Mouse (Mus musculus) limb, embryonic 11.5 days (tissue): ENCODE results near the gene Mogat2. TPM values are rescaled to one million over a fixed set of nuclear protein-coding genes. Genes with fewer than 3 reads are reported as not detected.
A peak's percentile ranks its signal among the peaks of the same experiment; 100 is the strongest.

Experiments used
- ATAC-seq: fragments of 200-750 bp; cut with Nextera tagmentation; 2 replicates; pipeline ENCODE4 v1.8.0; 2017; ENCODE audit warnings: low read depth; ENCODE audit not compliant: insufficient number of reproducible peaks, low FRiP score, low TSS enrichment
- DNase-seq: peaks from one replicate; pipeline ENCODE4 v3.0.0-alpha.2; 2015; ENCODE audit warnings: low spot score
- H3K27ac ChIP-seq: fragments of 300-500 bp; sonication (generic); replicated peaks from 2 replicates; pipeline ENCODE4 v1.5.1; 2014; ENCODE audit warnings: low read depth, mild to moderate bottlenecking, low read length
- H3K27me3 ChIP-seq: fragments of 300-500 bp; sonication (generic); 2 replicates; pipeline ENCODE4 v1.6.1; 2014; ENCODE audit warnings: mild to moderate bottlenecking, low read length, mixed read lengths; ENCODE audit not compliant: control insufficient read depth, insufficient read depth
- H3K36me3 ChIP-seq: fragments of 300-500 bp; sonication (generic); 2 replicates; pipeline ENCODE4 v1.6.1; 2014; ENCODE audit warnings: mild to moderate bottlenecking, low read length, moderate library complexity, mixed read lengths; ENCODE audit not compliant: control insufficient read depth, insufficient read depth
- H3K4me1 ChIP-seq: fragments of 300-500 bp; sonication (generic); 2 replicates; pipeline ENCODE4 v1.6.1; 2014; ENCODE audit warnings: low read length, mixed read lengths; ENCODE audit not compliant: control insufficient read depth, insufficient read depth
- H3K4me2 ChIP-seq: fragments of 300-500 bp; sonication (generic); 2 replicates; pipeline ENCODE4 v1.6.1; 2014; ENCODE audit warnings: low read depth, mild to moderate bottlenecking, moderate library complexity; ENCODE audit not compliant: severe bottlenecking
- H3K4me3 ChIP-seq: fragments of 300-500 bp; sonication (generic); 2 replicates; pipeline ENCODE4 v1.5.1; 2014; ENCODE audit warnings: low read depth, low read length
- H3K9ac ChIP-seq: fragments of 300-500 bp; sonication (generic); 2 replicates; pipeline ENCODE4 v1.6.1; 2014; ENCODE audit warnings: mild to moderate bottlenecking, low read length
- H3K9me3 ChIP-seq: fragments of 300-500 bp; sonication (generic); 2 replicates; pipeline ENCODE4 v1.6.1; 2016; ENCODE audit warnings: low read length; ENCODE audit not compliant: control insufficient read depth
- WGBS: fragments of 180-500 bp; shearing (Covaris S2); extraction: QIAGEN DNeasy Blood & Tissue Kit; methylation state at CpG from one replicate; pipeline ENCODE4 v1.1.7; 2014; 5-methylcytosine and 5-hydroxymethylcytosine counted together
- polyA plus RNA-seq: library from polyadenylated mRNA; unstranded; fragments of >200 nt; fragmentation: Nextera tagmentation; extraction: Ambion mirVana; gene quantifications from 2 replicates; pipeline ENCODE4 v1.2.1, GENCODE M21; 2014

Gene Mogat2
- polyA plus RNA-seq, 1 experiment from 2014 or later: 41.3 TPM

- ATAC-seq: peak; percentile 66; the same call in 1 of the 2 replicates
- Histone ChIP-seq H3K4me1 (no peaks in the 10 kb centered on the region; the same call in 1 of the 2 replicates), H3K36me3 (no peaks in the 10 kb centered on the region), H3K9me3 (no peaks in the 10 kb centered on the region), H3K27me3 (no peaks in the 10 kb centered on the region), H3K4me3 (no peak overlapping the region), H3K27ac (no peak overlapping the region), H3K4me2 (peak overlapping the region; percentile 60), H3K9ac (no peak overlapping the region)
- WGBS: 2% methylated on average over 10 of the region's 10 CpGs
- no peak for DNase-seq
Measured at GRCm38 (mm10) chr7:99249582-99249911, 11.1 kb upstream of the Mogat2 start.

DNA sequence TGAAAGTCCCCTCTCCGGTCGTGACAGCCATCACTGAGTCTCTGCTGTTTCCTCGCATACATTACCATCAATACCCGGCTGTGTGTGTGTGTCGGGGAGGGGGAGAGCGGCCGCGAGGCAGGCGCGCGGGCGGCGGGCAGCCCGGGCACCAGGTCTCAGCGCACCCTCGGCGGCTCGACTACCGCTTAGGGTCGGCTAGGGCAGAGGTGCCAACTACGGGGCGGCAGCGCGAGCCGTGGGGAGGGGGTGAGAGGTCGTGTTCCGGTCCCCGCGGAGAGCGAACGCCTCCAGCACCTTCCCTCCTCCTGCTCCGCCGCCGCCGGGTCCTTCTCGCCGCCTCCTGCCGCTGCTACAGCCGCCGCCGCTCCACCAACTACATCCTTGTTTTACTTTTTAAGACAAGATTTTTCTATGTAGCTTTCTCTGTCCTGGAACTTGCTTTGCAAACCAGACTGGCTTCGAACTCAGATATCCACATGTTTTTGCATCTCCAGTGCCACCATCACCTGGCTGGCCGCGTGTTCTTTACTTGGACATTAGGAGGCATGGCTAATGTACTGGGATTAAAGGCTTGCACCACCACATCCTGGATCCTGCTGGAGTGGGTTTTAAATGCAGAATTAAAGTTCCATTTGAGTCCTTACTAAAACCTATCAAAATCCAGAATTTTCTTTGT, 10.6 kb upstream of the Mogat2 start:
- Histone ChIP-seq H3K27me3 (no peaks in the 10 kb centered on the region), H3K9me3 (no peaks in the 10 kb centered on the region), H3K27ac (no peak overlapping the region), H3K36me3 (no peaks in the 10 kb centered on the region), H3K4me2 (peak overlapping the region; percentile 60), H3K9ac (no peak overlapping the region), H3K4me1 (no peaks in the 10 kb centered on the region; the same call in 1 of the 2 replicates), H3K4me3 (peak overlapping the region; percentile 33)
- WGBS: under 1% methylated on average over 40 of the region's 44 CpGs
- DNase-seq (peak; percentile 71), ATAC-seq (no peak)

DNA sequence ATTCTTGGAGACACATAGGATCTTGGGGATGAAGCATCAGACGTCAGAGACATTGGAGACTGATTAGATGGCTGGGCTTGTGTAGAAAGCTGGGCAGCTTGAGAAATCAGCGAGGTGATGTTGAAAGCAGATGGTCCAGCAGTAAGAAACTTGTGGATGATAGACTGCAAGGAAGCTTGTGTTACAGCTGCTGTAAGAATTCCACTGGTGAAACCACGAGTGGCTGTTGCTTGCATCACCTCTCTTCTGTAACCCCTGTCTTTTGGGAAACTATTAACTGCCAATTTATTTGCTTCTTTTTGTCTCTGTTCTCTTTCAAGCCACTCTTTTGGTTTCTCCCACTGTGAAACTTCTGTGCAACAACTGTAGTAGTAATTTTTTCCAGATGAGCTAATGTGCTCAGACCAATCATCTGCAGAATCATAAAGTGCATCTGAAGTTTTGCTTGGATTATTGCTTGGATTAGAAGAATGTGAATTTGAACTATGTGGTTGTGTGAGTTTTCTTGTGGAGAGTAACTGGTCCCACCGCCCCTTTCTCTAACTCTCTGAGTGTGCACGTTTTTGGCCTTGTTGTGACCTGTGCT, 9.8 kb upstream of the Mogat2 start:
- DNase-seq (no peak), ATAC-seq (no peak)
- Histone ChIP-seq H3K9me3 (no peaks in the 10 kb centered on the region), H3K4me2 (no peak overlapping the region; the same call in 1 of the 2 replicates), H3K27ac (no peak overlapping the region), H3K4me3 (no peak overlapping the region), H3K4me1 (no peaks in the 10 kb centered on the region; the same call in 1 of the 2 replicates), H3K9ac (no peak overlapping the region), H3K36me3 (no peaks in the 10 kb centered on the region), H3K27me3 (no peaks in the 10 kb centered on the region)
- 30% methylated on average over 5 of the region's 5 CpGs for WGBS

- Histone ChIP-seq H3K4me3 (no peak overlapping the region), H3K9me3 (no peaks in the 10 kb centered on the region), H3K36me3 (no peaks in the 10 kb centered on the region), H3K4me2 (no peak overlapping the region), H3K27me3 (no peaks in the 10 kb centered on the region), H3K27ac (no peak overlapping the region), H3K9ac (no peak overlapping the region), H3K4me1 (peaks cover 9% of the 10 kb centered on the region)
- DNase-seq (no peak), ATAC-seq (no peak)
- 92% methylated on average over 11 of the region's 11 CpGs for WGBS
Measured at GRCm38 (mm10) chr7:99242097-99242496, 3.7 kb upstream of the Mogat2 start.

DNA sequence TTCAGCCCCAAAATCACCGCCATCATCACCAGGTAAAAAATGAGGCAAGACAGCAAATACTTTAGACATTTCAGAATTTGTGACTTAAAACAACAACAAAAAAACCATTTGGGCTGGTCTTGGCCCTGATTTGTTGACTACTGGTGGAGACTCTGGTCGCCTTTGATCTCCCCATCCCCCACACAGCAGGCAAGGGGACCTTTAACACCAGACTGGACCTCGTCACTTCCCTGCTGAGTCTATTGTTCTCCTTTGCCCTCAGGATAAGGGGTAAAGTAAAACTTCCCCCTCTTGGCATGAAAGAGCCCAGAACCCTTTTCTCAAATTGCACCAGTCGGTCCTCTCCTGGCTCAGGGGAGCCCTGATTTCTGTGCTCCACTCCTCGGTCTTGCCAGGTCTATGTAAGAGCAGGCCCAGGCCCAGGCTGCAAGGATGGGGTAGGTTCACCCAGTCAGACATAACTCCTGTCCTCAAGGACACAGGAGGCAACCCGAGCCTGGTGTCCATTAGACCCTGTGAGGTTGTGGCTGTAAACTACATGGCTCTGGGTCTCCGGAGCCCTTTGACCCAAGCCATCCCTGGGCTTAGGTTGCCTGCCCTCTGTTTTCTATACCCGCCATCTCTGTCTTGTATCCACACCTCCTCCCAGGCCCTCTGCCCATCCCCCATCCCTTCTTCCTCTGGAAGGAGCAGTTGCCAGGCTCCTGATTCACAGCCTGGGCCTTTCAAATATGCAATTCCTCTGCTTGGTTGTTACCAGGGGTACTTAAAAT, 1.3 kb downstream of the Mogat2 start:
- Histone ChIP-seq H3K9ac (peak overlapping the region; percentile 47), H3K36me3 (no peaks in the 10 kb centered on the region), H3K4me2 (peak overlapping the region; percentile 54; the same call in 1 of the 2 replicates), H3K27ac (peak overlapping the region; percentile 81), H3K27me3 (no peaks in the 10 kb centered on the region), H3K4me1 (peaks cover 31% of the 10 kb centered on the region), H3K9me3 (no peaks in the 10 kb centered on the region), H3K4me3 (no peak overlapping the region; the same call in 1 of the 2 replicates)
- ATAC-seq (no peak), DNase-seq (peak; percentile 76)
- WGBS: 10% methylated on average over 8 of the region's 8 CpGs

- WGBS: 19% methylated on average over 2 of the region's 2 CpGs
- Histone ChIP-seq H3K4me1 (peaks cover 31% of the 10 kb centered on the region), H3K9ac (no peak overlapping the region), H3K4me2 (no peak overlapping the region), H3K4me3 (no peak overlapping the region), H3K36me3 (no peaks in the 10 kb centered on the region), H3K27me3 (no peaks in the 10 kb centered on the region), H3K27ac (peak overlapping the region; percentile 81), H3K9me3 (no peaks in the 10 kb centered on the region)
- DNase-seq (peak; percentile 60), ATAC-seq (no peak)
Measured at GRCm38 (mm10) chr7:99235657-99236056, 2.8 kb downstream of the Mogat2 start.

GRCm38 (mm10) chr7:99234916-99235315, 3.5 kb downstream of the Mogat2 start:
- peaks cover 31% of the 10 kb centered on the region for H3K4me1 ChIP-seq

GRCm38 (mm10) chr7:99232571-99232970, 5.8 kb downstream of the Mogat2 start:
- 72% methylated on average over 6 of the region's 6 CpGs for WGBS
- no peak overlapping the region for H3K4me2 ChIP-seq
- H3K4me3 ChIP-seq: no peak overlapping the region
- no peak overlapping the region for H3K27ac ChIP-seq
- H3K36me3 ChIP-seq: 0 out of 2 replicates have a peak, but pooled peaks cover 2% of the 10 kb centered on the region
- no peaks in the 10 kb centered on the region for H3K9me3 ChIP-seq
- H3K27me3 ChIP-seq: no peaks in the 10 kb centered on the region
- no peak for DNase-seq
- peaks cover 27% of the 10 kb centered on the region for H3K4me1 ChIP-seq
- no peak for ATAC-seq
- no peak overlapping the region for H3K9ac ChIP-seq

More at GRCm38 (mm10) chr7:99234916-99235315, 3.5 kb downstream of the Mogat2 start:
- no peak for ATAC-seq
- DNase-seq: no peak
- no peak overlapping the region for H3K9ac ChIP-seq
- H3K4me2 ChIP-seq: no peak overlapping the region
- H3K27ac ChIP-seq: no peak overlapping the region
- no peaks in the 10 kb centered on the region for H3K27me3 ChIP-seq
- no peak overlapping the region for H3K4me3 ChIP-seq
- H3K36me3 ChIP-seq: no peaks in the 10 kb centered on the region
- H3K9me3 ChIP-seq: no peaks in the 10 kb centered on the region
- WGBS: 58% methylated on average over 2 of the region's 2 CpGs
